Mouse (Mus musculus) adrenal gland, adult 18-20 months (tissue): ENCODE measurements around the gene Chit1. TPM values are rescaled to one million over a fixed set of nuclear protein-coding genes. Genes with fewer than 3 reads are reported as not detected.

Experiments
- DNase-seq, 2 experiments: peaks; one replicate each; pipeline ENCODE4 v3.0.0; 2021 to 2022; ENCODE audit warnings: low spot score in 2 of 2
- long read RNA-seq, 2 experiments: library from polyadenylated mRNA; stranded (forward); transcript quantifications; one replicate each; pipeline ENCODE4 v2.0.0; 2021
- total RNA-seq, 2 experiments: library from RNA; stranded (reverse); gene quantifications; 1 replicate in 1 of 2; 2 replicates in 1 of 2; pipeline ENCODE4 v1.2.3; 2021

The Chit1 gene
- not detected for total RNA-seq
- long read RNA-seq, experiment 1, result 0 reads
- long read RNA-seq, experiment 2, result 0 reads

GRCm38 (mm10) chr1:134110979-134111378, at the start of gene Chit1:
TSS of gene Chit1 (plus strand) at chr1:134111242.
- no peak for DNase-seq

- no peak for DNase-seq
Observed at GRCm38 (mm10) chr1:134061915-134062314, 49.1 kb upstream of the Chit1 start.

- DNase-seq, result no peak
Observed at GRCm38 (mm10) chr1:134062411-134063085, 48.5 kb upstream of the Chit1 start.

GRCm38 (mm10) chr1:134063086-134063772, 47.8 kb upstream of the Chit1 start:
- peak in 1 of 2 experiments; percentile 62 for DNase-seq

GRCm38 (mm10) chr1:134063773-134064125, 47.3 kb upstream of the Chit1 start:
- DNase-seq, result no peak

GRCm38 (mm10) chr1:134064296-134064831, 46.7 kb upstream of the Chit1 start:
- no peak for DNase-seq

GRCm38 (mm10) chr1:134065241-134065809, 45.7 kb upstream of the Chit1 start:
- DNase-seq, result no peak

- no peak for DNase-seq
Observed at GRCm38 (mm10) chr1:134066554-134066953, 44.5 kb upstream of the Chit1 start.

- DNase-seq, result no peak
Observed at GRCm38 (mm10) chr1:134067143-134067619, 43.9 kb upstream of the Chit1 start.

- no peak for DNase-seq
Observed at GRCm38 (mm10) chr1:134070099-134070669, 40.9 kb upstream of the Chit1 start.

- no peak for DNase-seq
Observed at GRCm38 (mm10) chr1:134071411-134072018, 39.5 kb upstream of the Chit1 start.

- DNase-seq, result no peak
Observed at GRCm38 (mm10) chr1:134073061-134073564, 37.9 kb upstream of the Chit1 start.

- no peak for DNase-seq
Observed at GRCm38 (mm10) chr1:134073658-134074057, 37.4 kb upstream of the Chit1 start.

GRCm38 (mm10) chr1:134074184-134074583, 36.9 kb upstream of the Chit1 start:
- DNase-seq, result no peak

- DNase-seq, result no peak
Observed at GRCm38 (mm10) chr1:134074606-134075005, 36.4 kb upstream of the Chit1 start.

GRCm38 (mm10) chr1:134075532-134075931, 35.5 kb upstream of the Chit1 start:
- no peak for DNase-seq

GRCm38 (mm10) chr1:134076789-134077188, 34.3 kb upstream of the Chit1 start:
- DNase-seq, result no peak

GRCm38 (mm10) chr1:134077389-134078060, 33.5 kb upstream of the Chit1 start:
- DNase-seq, result no peak

GRCm38 (mm10) chr1:134078061-134078795, 32.8 kb upstream of the Chit1 start:
- no peak for DNase-seq
